Mouse (Mus musculus) testis, adult 2 months (tissue): ENCODE measurements around the gene Hcfc1r1.

ENCODE experiments used
- CTCF ChIP-seq: fragments of 200-500 bp; IDR thresholded peaks from 2 replicates; pipeline ENCODE4 v1.5.1; 2012; ENCODE audit warnings: low read depth, mild to moderate bottlenecking, inconsistent platforms, low read length, moderate library complexity; ENCODE audit not compliant: control insufficient read depth, insufficient read depth, insufficient replicate concordance
- POLR2A ChIP-seq: fragments of 200-500 bp; IDR thresholded peaks from 2 replicates; pipeline ENCODE4 v1.6.1; 2012; ENCODE audit warnings: low read depth, mild to moderate bottlenecking, inconsistent platforms, low read length, moderate library complexity; ENCODE audit not compliant: control insufficient read depth

DNA sequence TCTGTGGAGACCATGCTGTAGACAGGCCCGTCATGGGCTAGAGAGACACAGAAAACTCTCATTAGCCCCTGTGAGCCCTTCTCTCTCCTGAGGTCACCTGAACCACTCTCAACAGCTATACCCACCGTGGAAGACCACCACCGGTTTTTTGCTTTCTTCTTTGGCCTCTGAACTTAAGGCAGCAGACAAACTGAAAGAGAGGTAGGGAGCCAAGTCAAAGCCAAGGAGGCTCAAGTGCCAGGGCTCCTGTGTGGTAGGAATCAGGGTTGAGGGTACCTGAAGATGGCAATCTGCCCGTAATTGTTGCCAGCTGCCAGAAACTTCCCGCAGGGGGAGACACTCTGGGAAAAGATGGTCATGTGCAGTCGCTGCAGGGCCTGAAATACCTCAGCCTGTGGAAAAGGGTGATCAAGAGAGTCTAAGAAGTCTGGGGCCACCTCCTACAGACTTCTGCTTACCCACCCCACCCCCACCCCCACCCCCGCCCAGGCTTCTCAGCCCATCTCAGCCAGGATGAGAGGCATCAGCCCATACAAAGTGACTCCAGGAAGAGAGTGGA, 2.8 kb upstream of the Hcfc1r1 start:
- TF ChIP-seq CTCF (no peak), POLR2A (no peak)
